Mouse (Mus musculus) spleen, adult 18-20 months (tissue): Measurements from ENCODE around the gene Pde6c.

ENCODE experiments used
- DNase-seq, 2 experiments: peaks; one replicate each; pipeline ENCODE4 v3.0.0; 2022; ENCODE audit warnings: mixed read lengths in 2 of 2

Pde6c gene

GRCm38 (mm10) chr19:38143540-38144271 is 11.1 kb downstream of the Pde6c start:
- DNase-seq, result peak in 1 of 2 experiments; percentile 5

GRCm38 (mm10) chr19:38156243-38156642 is 23.7 kb downstream of the Pde6c start:
- DNase-seq, result no peak

GRCm38 (mm10) chr19:38161648-38162354 is 29.2 kb downstream of the Pde6c start:
- DNase-seq, result no peak

- DNase-seq, result no peak
Measured at GRCm38 (mm10) chr19:38164633-38165032, 32.1 kb downstream of the Pde6c start.

- no peak for DNase-seq
Measured at GRCm38 (mm10) chr19:38179675-38180074, 47.1 kb downstream of the Pde6c start.

- no peak for DNase-seq
Measured at GRCm38 (mm10) chr19:38186631-38187344, 54.2 kb downstream of the Pde6c start.

- no peak for DNase-seq
Measured at GRCm38 (mm10) chr19:38187345-38187680, 54.7 kb downstream of the Pde6c start.

GRCm38 (mm10) chr19:38190606-38191005 is 58.0 kb downstream of the Pde6c start:
- DNase-seq, result no peak

GRCm38 (mm10) chr19:38191446-38191845 is 58.9 kb downstream of the Pde6c start:
- DNase-seq, result no peak

- DNase-seq, result no peak
Measured at GRCm38 (mm10) chr19:38195245-38195644, 62.7 kb downstream of the Pde6c start.

- no peak for DNase-seq
Measured at GRCm38 (mm10) chr19:38198731-38199130, 66.2 kb downstream of the Pde6c start.

- DNase-seq, result no peak
Measured at GRCm38 (mm10) chr19:38206669-38207068, 74.1 kb downstream of the Pde6c start.

GRCm38 (mm10) chr19:38217696-38218095 is 85.1 kb downstream of the Pde6c start:
- no peak for DNase-seq

- no peak for DNase-seq
Measured at GRCm38 (mm10) chr19:38223356-38223904, 90.8 kb downstream of the Pde6c start.

GRCm38 (mm10) chr19:38223905-38224684 is 91.5 kb downstream of the Pde6c start, which contains the start of gene Fra10ac1:
Gene Fra10ac1 (minus strand): TSS chr19:38224156.
- peak; percentile 74 to 85 for DNase-seq

GRCm38 (mm10) chr19:38224685-38225060 is 92.1 kb downstream of the Pde6c start:
- DNase-seq, result no peak

- no peak for DNase-seq
Measured at GRCm38 (mm10) chr19:38228699-38229098, 96.1 kb downstream of the Pde6c start.

GRCm38 (mm10) chr19:38232087-38232486 is 99.5 kb downstream of the Pde6c start:
- no peak for DNase-seq

- DNase-seq, result no peak
Measured at GRCm38 (mm10) chr19:38232516-38232915, 99.9 kb downstream of the Pde6c start.
